12 mouse cellular contexts compared by ENCODE assay signal in the genomic region with DNA sequence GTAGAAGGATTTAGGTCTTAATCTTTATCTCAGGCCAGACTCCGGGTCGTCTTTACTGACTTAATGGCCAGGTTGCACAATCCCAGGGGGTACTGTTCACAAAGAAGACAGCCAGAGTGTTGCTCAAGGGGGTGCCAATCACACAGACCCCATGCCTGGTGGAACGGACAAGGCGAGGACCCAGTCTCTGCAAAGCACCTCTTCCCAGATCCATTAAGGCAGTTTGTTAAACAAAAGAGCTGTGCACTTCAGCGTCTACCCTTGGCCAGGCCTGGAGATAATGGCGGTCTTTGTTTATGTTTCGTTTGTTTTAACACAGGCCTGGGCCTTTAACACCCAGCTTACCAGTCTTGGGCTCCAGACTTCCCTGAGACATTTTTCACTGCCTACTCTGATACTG. TPM values are rescaled to one million over a fixed set of nuclear protein-coding genes. Genes with fewer than 3 reads are reported as not detected.
A peak's percentile ranks its signal among the peaks of the same experiment; 100 is the strongest.
DNase-seq lines count a peak whose midpoint lies in the region; ATAC-seq and TF ChIP-seq lines count a peak whose summit lies in the region.
"Had no signal": no experiment of that assay in that cellular context is flagged by ENCODE, and none has a peak within 500 bp of the region (broad histone marks: within the 10 kb centered on the region; RNA-seq: fewer than 3 reads in every experiment).

No protein-coding gene starts in this region.

- no peak overlapping the region for H3K4me3 ChIP-seq in liver, embryonic 12.5 days
- H3K4me3 ChIP-seq in myocyte, result no peak overlapping the region

- TF ChIP-seq POLR2A in myocyte (IDR thresholded peaks at IDR 0.05; ENCODE audit: insufficient read length, low read depth), result no peak

- peak overlapping the region; percentile 27; the same call in 1 of the 2 replicates for H3K27ac ChIP-seq in liver, embryonic 12.5 days

- no peak overlapping the region for H3K9ac ChIP-seq in liver, embryonic 12.5 days

- H3K4me2 ChIP-seq in liver, embryonic 12.5 days, result 0 out of 2 replicates have a peak overlapping the region, but pooled peaks have one; percentile 92
- H3K4me2 ChIP-seq in myocyte (ENCODE audit: low read depth), result no peak overlapping the region

- ATAC-seq in liver, embryonic 12.5 days, result no peak

- peaks cover 8% of the 10 kb centered on the region for H3K79me2 ChIP-seq in myocyte (ENCODE audit: control insufficient read depth, insufficient read depth)

- H3K4me1 ChIP-seq in liver, embryonic 12.5 days, result peaks cover 39% of the 10 kb centered on the region

- no peak overlapping the region for H3ac ChIP-seq in myocyte (ENCODE audit: control insufficient read depth, insufficient read length)

- no peaks in the 10 kb centered on the region for H3K9me3 ChIP-seq in liver, embryonic 12.5 days (replicated peaks)

- DNase-seq in heart, adult 11 months, result peak; percentile 24
- no peak for DNase-seq in heart, adult 8-10 months (ENCODE audit: low spot score)
- no peak for DNase-seq in liver
- peak; percentile 62 for DNase-seq in ZHBTc4 (ENCODE audit: low read depth, low spot score)
- no peak for DNase-seq in kidney, postnatal 36 days
- no peak for DNase-seq in right cerebral cortex, adult 18-20 months
- DNase-seq: adrenal gland, adult 8-10 months; kidney, adult 9 months; layer of hippocampus, postnatal 36 days; thymus, adult 2 months had no signal

- 52% methylated on average over 7 of the region's 7 CpGs for WGBS in liver, embryonic 12.5 days (ENCODE audit: insufficient replicate concordance)

- H3K36me3 ChIP-seq in liver, embryonic 12.5 days, result no peaks in the 10 kb centered on the region
- H3K36me3 ChIP-seq in myocyte (ENCODE audit: control insufficient read depth, insufficient read depth), result no peaks in the 10 kb centered on the region

- no peaks in the 10 kb centered on the region for H3K27me3 ChIP-seq in liver, embryonic 12.5 days (replicated peaks)
- no peaks in the 10 kb centered on the region for H3K27me3 ChIP-seq in myocyte (ENCODE audit: control insufficient read depth, insufficient read depth, insufficient read length)

TF ChIP-seq in myocyte, 11 proteins besides CTCF, POLR2A, EP300 and RAD21:
- no peak for TF ChIP-seq TCF3 (IDR thresholded peaks at IDR 0.05; ENCODE audit: insufficient read length, low read depth)
- TF ChIP-seq E2F4 (IDR thresholded peaks at IDR 0.05; ENCODE audit: insufficient read depth), result no peak
- no peak for TF ChIP-seq POLR2AphosphoS2 (IDR thresholded peaks at IDR 0.05; ENCODE audit: insufficient read length, low read depth)
- TF ChIP-seq CEBPB (IDR thresholded peaks at IDR 0.05; ENCODE audit: insufficient read depth, poor library complexity, severe bottlenecking), result peak; percentile 41; the same call in 1 of the 2 replicates
- TF ChIP-seq SRF (IDR thresholded peaks at IDR 0.05; ENCODE audit: control insufficient read depth, insufficient read length, low read depth), result no peak
- no peak for TF ChIP-seq MAX (IDR thresholded peaks at IDR 0.05; ENCODE audit: low read depth)
- TF ChIP-seq MYOG (IDR thresholded peaks at IDR 0.05; ENCODE audit: control insufficient read depth in 1 of 3, insufficient read depth in 1 of 3, insufficient read length in 2 of 3, low read depth in 2 of 3), result no peak
- no peak for TF ChIP-seq REST (IDR thresholded peaks at IDR 0.05; ENCODE audit: insufficient read depth, insufficient read length)

RNA-seq across cellular contexts. Expression of a gene that starts 3.9 kb away (rescaled TPM):
- 10 to 100 TPM; 15.2 to 16.8 (median 15.9) TPM for total RNA-seq in heart, adult 8-10 months (2022)
- polyA plus RNA-seq in liver, embryonic 12.5 days (2016; fragmentation: Nextera tagmentation; extraction: Ambion mirVana), result 11.3 and 13.3 TPM in 2 replicates
- polyA plus RNA-seq in myocyte (2012; fragmentation: generic; extraction: Trizol), result 6.6 TPM

Comparison
In these comparisons a context has a peak if more than half of its experiments do, and no peak if none do; other contexts are left out.
1. DNase-seq: peak in heart, adult 11 months (single experiment) and ZHBTc4 (single experiment); none in heart, adult 8-10 months (single experiment), liver (single experiment), kidney, postnatal 36 days (0 of 2) and right cerebral cortex, adult 18-20 months (single experiment).